Mouse (Mus musculus) neural tube, embryonic 13.5 days (tissue): ENCODE data around the gene Rdh16f2. TPM values are rescaled to one million over a fixed set of nuclear protein-coding genes. Genes with fewer than 3 reads are reported as not detected.
"Not testable (repeated sequence)": the region's sequence is repeated elsewhere in the genome, so short reads cannot be mapped to it uniquely, and the experiment has no call there.

Experiments
- ATAC-seq: fragments of 200-750 bp; cut with Nextera tagmentation; 2 replicates; pipeline ENCODE4 v1.8.0; 2017; ENCODE audit warnings: low read depth, mild to moderate bottlenecking, moderate TSS enrichment, moderate library complexity
- H3K27ac ChIP-seq: fragments of 300-500 bp; sonication (generic); replicated peaks from 2 replicates; pipeline ENCODE4 v1.5.1; 2015; ENCODE audit warnings: moderate library complexity, mild to moderate bottlenecking, inconsistent platforms
- H3K27me3 ChIP-seq: fragments of 300-500 bp; sonication (generic); 2 replicates; pipeline ENCODE4 v1.6.1; 2015; ENCODE audit warnings: mild to moderate bottlenecking, inconsistent platforms
- H3K36me3 ChIP-seq: fragments of 300-500 bp; sonication (generic); 2 replicates; pipeline ENCODE4 v1.6.1; 2015; ENCODE audit warnings: mild to moderate bottlenecking, inconsistent platforms
- H3K4me1 ChIP-seq: fragments of 300-500 bp; sonication (generic); replicated peaks from 2 replicates; pipeline ENCODE4 v1.6.1; 2015; ENCODE audit warnings: inconsistent platforms
- H3K4me2 ChIP-seq: fragments of 300-500 bp; sonication (generic); 2 replicates; pipeline ENCODE4 v1.6.1; 2015; ENCODE audit warnings: inconsistent platforms, mild to moderate bottlenecking, moderate library complexity
- H3K4me3 ChIP-seq: fragments of 300-500 bp; sonication (generic); 2 replicates; pipeline ENCODE4 v1.5.1; 2015; ENCODE audit warnings: mild to moderate bottlenecking, inconsistent platforms
- H3K9ac ChIP-seq: fragments of 300-500 bp; sonication (generic); 2 replicates; pipeline ENCODE4 v1.6.1; 2015; ENCODE audit warnings: moderate library complexity, mild to moderate bottlenecking, inconsistent platforms
- H3K9me3 ChIP-seq: fragments of 300-500 bp; sonication (generic); 2 replicates; pipeline ENCODE4 v1.6.1; 2016; ENCODE audit warnings: inconsistent platforms
- WGBS: fragments of 180-500 bp; shearing (Covaris S2); methylation state at CpG from one replicate; pipeline ENCODE4 v1.1.7; 2015; 5-methylcytosine and 5-hydroxymethylcytosine counted together
- polyA plus RNA-seq: library from polyadenylated mRNA; unstranded; fragments of >200 nt; fragmentation: Nextera tagmentation; extraction: Ambion mirVana; gene quantifications from 2 replicates; pipeline ENCODE4 v1.2.1, GENCODE M21; 2015

Gene Rdh16f2
- polyA plus RNA-seq, 1 experiment from 2014 or later = not detected

- Histone ChIP-seq H3K4me1 (no peaks in the 10 kb centered on the region), H3K9me3 (no peaks in the 10 kb centered on the region), H3K36me3 (no peaks in the 10 kb centered on the region), H3K9ac (no peak overlapping the region), H3K27me3 (no peaks in the 10 kb centered on the region), H3K4me3 (no peak overlapping the region), H3K27ac (no peak overlapping the region), H3K4me2 (no peak overlapping the region)
- ATAC-seq = no peak
- WGBS = 72% methylated on average over 5 of the region's 5 CpGs
Observed at GRCm38 (mm10) chr10:127896705-127897104, 30.4 kb downstream of the Rdh16f2 start.

GRCm38 (mm10) chr10:127897506-127897905, 31.2 kb downstream of the Rdh16f2 start:
- Histone ChIP-seq H3K27me3 (no peaks in the 10 kb centered on the region), H3K36me3 (no peaks in the 10 kb centered on the region), H3K4me2 (no peak overlapping the region), H3K27ac (no peak overlapping the region), H3K4me1 (no peaks in the 10 kb centered on the region), H3K9ac (no peak overlapping the region), H3K4me3 (no peak overlapping the region), H3K9me3 (no peaks in the 10 kb centered on the region)
- WGBS = 88% methylated on average over 3 of the region's 3 CpGs
- ATAC-seq = no peak

- WGBS = 82% methylated on average over 2 of the region's 2 CpGs
Observed at GRCm38 (mm10) chr10:127898218-127898617, 31.9 kb downstream of the Rdh16f2 start, which contains the start of gene Sdr9c7. Sdr9c7 (plus strand) TSS chr10:127898518.

DNA sequence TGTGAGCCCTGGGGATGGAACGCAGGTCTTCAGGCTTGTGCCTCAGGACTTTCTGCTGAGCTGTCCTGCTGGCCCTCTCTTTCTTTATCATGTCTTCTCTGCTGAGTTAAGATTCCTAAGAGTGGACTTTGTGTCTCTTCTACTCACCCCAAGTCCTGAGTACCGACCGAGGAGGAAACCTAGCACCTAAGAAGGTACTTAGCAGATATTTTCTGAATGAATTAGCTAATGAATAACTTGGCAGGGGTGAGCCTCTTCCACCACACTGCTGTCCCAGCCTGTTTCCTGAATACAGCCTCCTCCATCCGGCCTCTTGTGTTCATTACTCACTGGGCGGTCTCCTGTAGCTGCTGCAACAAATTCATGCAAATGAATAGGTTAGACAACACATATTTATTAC, 33.5 kb downstream of the Rdh16f2 start:
- Histone ChIP-seq H3K36me3 (no peaks in the 10 kb centered on the region), H3K27me3 (no peaks in the 10 kb centered on the region), H3K27ac (no peak overlapping the region), H3K9ac (no peak overlapping the region), H3K4me3 (no peak overlapping the region), H3K4me1 (peaks cover under 1% of the 10 kb centered on the region), H3K4me2 (no peak overlapping the region), H3K9me3 (no peaks in the 10 kb centered on the region)
- ATAC-seq = no peak
- WGBS = 65% methylated on average over 5 of the region's 5 CpGs

More at GRCm38 (mm10) chr10:127898218-127898617, 31.9 kb downstream of the Rdh16f2 start, which contains the start of gene Sdr9c7:
- Histone ChIP-seq H3K9ac (no peak within 1 kb of the TSS), H3K4me1 (no peaks in the 10 kb centered on the region), H3K4me3 (no peak within 1 kb of the TSS), H3K27me3 (no peaks in the 10 kb centered on the region), H3K36me3 (no peaks in the 10 kb centered on the region), H3K27ac (no peak within 1 kb of the TSS), H3K4me2 (no peak within 1 kb of the TSS), H3K9me3 (no peaks in the 10 kb centered on the region)
- no peak for ATAC-seq

DNA sequence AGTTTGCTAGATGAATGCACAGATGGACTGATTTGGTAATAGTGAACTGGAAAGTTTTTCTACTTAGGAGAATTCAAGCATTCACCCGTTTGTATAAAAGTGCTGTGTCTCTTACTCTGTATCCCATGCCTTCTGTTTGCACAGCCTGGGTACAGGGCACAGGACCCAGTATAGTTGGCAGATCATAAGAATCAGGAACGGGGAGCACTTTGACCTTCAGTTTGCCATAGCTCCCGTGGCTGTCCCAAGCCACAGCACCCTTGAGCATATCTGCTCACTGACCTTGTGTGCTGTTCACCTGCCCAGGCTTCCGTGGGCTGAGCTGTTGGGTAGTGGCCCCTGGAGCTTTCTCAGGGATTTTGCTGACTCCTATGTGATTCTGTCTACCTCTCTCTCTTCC, 35.5 kb downstream of the Rdh16f2 start:
- H3K4me3 ChIP-seq = no peak overlapping the region
- H3K9me3 ChIP-seq = no peaks in the 10 kb centered on the region
- H3K9ac ChIP-seq = no peak overlapping the region
- peaks cover 6% of the 10 kb centered on the region for H3K4me1 ChIP-seq
- no peaks in the 10 kb centered on the region for H3K27me3 ChIP-seq
- no peak overlapping the region for H3K4me2 ChIP-seq
- ATAC-seq = no peak
- WGBS = 86% methylated on average over 4 of the region's 4 CpGs
- no peaks in the 10 kb centered on the region for H3K36me3 ChIP-seq
- H3K27ac ChIP-seq = no peak overlapping the region

GRCm38 (mm10) chr10:127903116-127903515, 36.8 kb downstream of the Rdh16f2 start:
- no peaks in the 10 kb centered on the region for H3K9me3 ChIP-seq
- no peaks in the 10 kb centered on the region for H3K36me3 ChIP-seq
- 66% methylated on average over 1 of the region's 1 CpGs for WGBS
- H3K9ac ChIP-seq = no peak overlapping the region
- H3K4me1 ChIP-seq = peaks cover 6% of the 10 kb centered on the region
- H3K4me3 ChIP-seq = no peak overlapping the region
- no peak for ATAC-seq
- no peak overlapping the region for H3K4me2 ChIP-seq
- H3K27ac ChIP-seq = no peak overlapping the region
- H3K27me3 ChIP-seq = no peaks in the 10 kb centered on the region

DNA sequence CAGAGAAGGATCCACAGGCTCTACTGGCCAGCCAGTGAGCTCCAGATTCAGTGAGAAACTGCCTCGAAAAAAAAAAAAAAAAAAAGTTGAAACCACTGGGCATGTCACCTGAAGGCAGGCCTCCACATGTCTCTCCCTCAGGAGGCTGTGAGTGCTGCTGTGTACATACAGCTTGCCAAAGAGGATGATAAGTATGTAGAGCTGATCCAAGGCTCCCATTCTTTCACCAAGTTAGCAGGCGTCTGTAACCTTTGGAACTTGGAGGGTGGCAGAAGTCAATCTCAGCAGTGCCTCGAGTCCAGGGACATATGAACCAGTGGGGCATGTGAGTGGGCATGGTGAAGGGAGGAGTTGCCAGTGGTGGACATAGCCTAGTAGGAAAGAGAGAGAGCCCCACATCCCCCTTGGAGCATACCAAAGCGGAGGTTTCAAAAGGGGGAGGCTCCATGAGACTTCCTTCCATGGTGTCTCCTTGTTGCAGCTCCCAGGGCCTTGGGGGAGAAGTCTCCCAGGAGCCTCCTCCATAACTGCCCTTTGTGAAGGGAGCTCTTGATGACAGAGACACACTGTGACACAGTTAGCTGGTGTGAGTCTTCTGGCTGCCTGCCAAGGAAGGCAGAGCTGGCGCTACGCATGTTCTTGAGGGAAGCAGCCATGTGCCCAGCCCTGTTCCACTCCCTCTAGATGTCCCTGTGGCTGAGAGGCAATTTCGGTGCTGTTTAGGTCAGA, 38.6 kb downstream of the Rdh16f2 start:
- H3K4me2 ChIP-seq = no peak overlapping the region
- H3K4me3 ChIP-seq = no peak overlapping the region
- H3K27ac ChIP-seq = no peak overlapping the region
- peaks cover 6% of the 10 kb centered on the region for H3K4me1 ChIP-seq
- H3K9me3 ChIP-seq = no peaks in the 10 kb centered on the region
- no peaks in the 10 kb centered on the region for H3K27me3 ChIP-seq
- ATAC-seq = no peak
- no peak overlapping the region for H3K9ac ChIP-seq
- no peaks in the 10 kb centered on the region for H3K36me3 ChIP-seq
- WGBS = 71% methylated on average over 7 of the region's 7 CpGs

GRCm38 (mm10) chr10:127906138-127906537, 39.9 kb downstream of the Rdh16f2 start:
- Histone ChIP-seq H3K4me3 (no peak overlapping the region), H3K9me3 (no peaks in the 10 kb centered on the region), H3K9ac (no peak overlapping the region), H3K27me3 (no peaks in the 10 kb centered on the region), H3K4me1 (peaks cover 6% of the 10 kb centered on the region), H3K27ac (no peak overlapping the region), H3K36me3 (no peaks in the 10 kb centered on the region), H3K4me2 (no peak overlapping the region)
- no peak for ATAC-seq
- WGBS = 43% methylated on average over 2 of the region's 2 CpGs

- no peaks in the 10 kb centered on the region for H3K36me3 ChIP-seq
- H3K27ac ChIP-seq = no peak overlapping the region
- no peak overlapping the region for H3K9ac ChIP-seq
- H3K9me3 ChIP-seq = no peaks in the 10 kb centered on the region
- H3K4me3 ChIP-seq = no peak overlapping the region
- peaks cover 6% of the 10 kb centered on the region for H3K4me1 ChIP-seq
- ATAC-seq = no peak
- no peak overlapping the region for H3K4me2 ChIP-seq
- H3K27me3 ChIP-seq = no peaks in the 10 kb centered on the region
Observed at GRCm38 (mm10) chr10:127907386-127907951, 41.2 kb downstream of the Rdh16f2 start.

- H3K27me3 ChIP-seq = no peaks in the 10 kb centered on the region
- no peak overlapping the region for H3K4me3 ChIP-seq
- no peaks in the 10 kb centered on the region for H3K4me1 ChIP-seq
- no peak overlapping the region for H3K27ac ChIP-seq
- H3K9me3 ChIP-seq = no peaks in the 10 kb centered on the region
- H3K4me2 ChIP-seq = no peak overlapping the region
- H3K36me3 ChIP-seq = no peaks in the 10 kb centered on the region
- no peak overlapping the region for H3K9ac ChIP-seq
- no peak for ATAC-seq
- WGBS = 97% methylated on average over 1 of the region's 1 CpGs
Observed at GRCm38 (mm10) chr10:127915578-127915977, 49.3 kb downstream of the Rdh16f2 start.

DNA sequence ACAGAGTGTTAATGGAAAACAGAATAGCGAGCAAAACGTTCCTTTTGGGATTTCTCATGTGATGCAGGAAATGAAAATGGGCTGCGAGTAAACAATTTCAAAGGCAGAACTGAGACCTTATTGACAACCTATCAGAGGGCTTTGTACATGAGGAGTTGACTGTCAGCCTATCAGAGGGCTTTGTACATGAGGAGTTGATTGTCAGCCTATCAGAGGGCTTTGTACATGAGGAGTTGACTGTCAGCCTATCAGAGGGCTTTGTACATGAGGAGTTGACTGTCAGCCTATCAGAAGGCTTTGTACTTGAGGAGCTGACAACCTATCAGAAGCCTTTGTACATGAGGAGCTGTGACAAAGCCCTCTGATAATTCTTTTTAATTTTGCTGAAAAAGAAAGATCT, 50.9 kb downstream of the Rdh16f2 start:
- not testable (repeated sequence) for H3K27ac ChIP-seq, H3K9me3 ChIP-seq, H3K4me2 ChIP-seq, H3K4me1 ChIP-seq, H3K36me3 ChIP-seq, H3K9ac ChIP-seq, H3K27me3 ChIP-seq, ATAC-seq, H3K4me3 ChIP-seq
- 92% methylated on average over 3 of the region's 3 CpGs for WGBS

GRCm38 (mm10) chr10:127917651-127918050, 51.4 kb downstream of the Rdh16f2 start:
- Histone ChIP-seq H3K4me1 (no peaks in the 10 kb centered on the region), H3K4me3 (no peak overlapping the region), H3K36me3 (no peaks in the 10 kb centered on the region), H3K9me3 (no peaks in the 10 kb centered on the region), H3K27me3 (no peaks in the 10 kb centered on the region), H3K9ac (no peak overlapping the region), H3K27ac (no peak overlapping the region), H3K4me2 (no peak overlapping the region)
- 96% methylated on average over 5 of the region's 5 CpGs for WGBS
- ATAC-seq = no peak

DNA sequence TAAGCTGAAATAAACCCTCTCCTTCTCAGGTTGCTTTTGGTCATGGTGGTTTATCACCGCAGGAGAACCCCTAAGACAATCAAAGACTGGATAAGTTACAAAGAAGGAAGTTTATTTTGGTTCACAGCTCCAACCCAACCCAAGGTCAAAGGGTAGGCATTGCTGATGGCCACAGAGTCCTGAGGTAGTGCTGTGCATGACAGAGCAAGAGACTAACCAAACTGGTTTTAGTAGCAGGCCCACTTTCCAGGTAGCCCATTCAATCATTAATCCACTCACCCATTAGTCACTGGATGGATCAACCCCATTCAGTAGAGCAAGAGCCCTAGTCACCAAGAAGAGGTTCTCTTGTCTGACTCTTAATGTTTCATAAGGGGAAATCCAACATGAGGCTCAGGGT, 56.0 kb downstream of the Rdh16f2 start:
- 90% methylated on average over 1 of the region's 1 CpGs for WGBS

More for the DNA sequence above, 56.0 kb downstream of the Rdh16f2 start:
- no peak for ATAC-seq
- H3K27me3 ChIP-seq = no peaks in the 10 kb centered on the region
- no peak overlapping the region for H3K9ac ChIP-seq
- H3K4me3 ChIP-seq = no peak overlapping the region
- no peak overlapping the region for H3K4me2 ChIP-seq
- no peak overlapping the region for H3K27ac ChIP-seq
- no peaks in the 10 kb centered on the region for H3K4me1 ChIP-seq
- no peaks in the 10 kb centered on the region for H3K9me3 ChIP-seq
- H3K36me3 ChIP-seq = no peaks in the 10 kb centered on the region
